Mouse (Mus musculus) embryonic facial prominence, embryonic 11.5 days (tissue): ENCODE measurements around the gene Ncoa1. TPM values are rescaled to one million over a fixed set of nuclear protein-coding genes. Genes with fewer than 3 reads are reported as not detected.
"Not testable (repeated sequence)": the region's sequence is repeated elsewhere in the genome, so short reads cannot be mapped to it uniquely, and the experiment has no call there.

Experiments used
- ATAC-seq: fragments of 200-750 bp; cut with Nextera tagmentation; replicated peaks from 2 replicates; pipeline ENCODE4 v1.8.0; 2017; ENCODE audit warnings: low read depth; ENCODE audit not compliant: insufficient number of reproducible peaks, low FRiP score, low TSS enrichment
- DNase-seq: peaks from one replicate; pipeline ENCODE4 v3.0.0-alpha.2; 2015; ENCODE audit warnings: low spot score
- H3K27ac ChIP-seq: fragments of 300-500 bp; sonication (generic); replicated peaks from 2 replicates; pipeline ENCODE4 v1.5.1; 2014; ENCODE audit warnings: mild to moderate bottlenecking, low read depth, low read length, control low read depth
- H3K27me3 ChIP-seq: fragments of 300-500 bp; sonication (generic); 2 replicates; pipeline ENCODE4 v1.6.1; 2014; ENCODE audit warnings: mild to moderate bottlenecking, low read length, moderate library complexity, mixed read lengths; ENCODE audit not compliant: control insufficient read depth, insufficient read depth
- H3K36me3 ChIP-seq: fragments of 300-500 bp; sonication (generic); replicated peaks from 2 replicates; pipeline ENCODE4 v1.6.1; 2014; ENCODE audit warnings: low read depth, mild to moderate bottlenecking, low read length, moderate library complexity, mixed read lengths; ENCODE audit not compliant: control insufficient read depth, insufficient read depth
- H3K4me1 ChIP-seq: fragments of 300-500 bp; sonication (generic); 2 replicates; pipeline ENCODE4 v1.6.1; 2014; ENCODE audit warnings: low read length, mixed read lengths; ENCODE audit not compliant: control insufficient read depth, insufficient read depth
- H3K4me2 ChIP-seq: fragments of 300-500 bp; sonication (generic); 2 replicates; pipeline ENCODE4 v1.6.1; 2014; ENCODE audit warnings: low read depth, mild to moderate bottlenecking, control low read depth, low read length, moderate library complexity
- H3K4me3 ChIP-seq: fragments of 300-500 bp; sonication (generic); 2 replicates; pipeline ENCODE4 v1.5.1; 2014; ENCODE audit warnings: low read depth, low read length, control low read depth
- H3K9ac ChIP-seq: fragments of 300-500 bp; sonication (generic); replicated peaks from 2 replicates; pipeline ENCODE4 v1.6.1; 2014; ENCODE audit warnings: mild to moderate bottlenecking, control low read depth, low read length
- H3K9me3 ChIP-seq: fragments of 300-500 bp; sonication (generic); replicated peaks from 2 replicates; pipeline ENCODE4 v1.6.1; 2016; ENCODE audit warnings: mild to moderate bottlenecking, low read length, inconsistent platforms, mixed read lengths; ENCODE audit not compliant: control insufficient read depth
- WGBS: fragments of 180-500 bp; shearing (Covaris S2); extraction: QIAGEN DNeasy Blood & Tissue Kit; methylation state at CpG from one replicate; pipeline ENCODE4 v1.1.7; 2014; 5-methylcytosine and 5-hydroxymethylcytosine counted together
- polyA plus RNA-seq: library from polyadenylated mRNA; unstranded; fragments of >200 nt; fragmentation: Nextera tagmentation; extraction: Ambion mirVana; gene quantifications from 2 replicates; pipeline ENCODE4 v1.2.1, GENCODE M21; 2014

Gene Ncoa1
- polyA plus RNA-seq, 1 experiment from 2014 or later = 7.8 TPM

- WGBS = 87% methylated on average over 2 of the region's 2 CpGs
These were observed 13.3 kb downstream of the Ncoa1 start for GRCm38 (mm10) chr12:4463701-4464100.

GRCm38 (mm10) chr12:4462420-4462819, 14.6 kb downstream of the Ncoa1 start:
- Histone ChIP-seq H3K36me3 (no peaks in the 10 kb centered on the region), H3K9me3 (no peaks in the 10 kb centered on the region), H3K27me3 (no peaks in the 10 kb centered on the region), H3K4me2 (no peak overlapping the region), H3K27ac (no peak overlapping the region), H3K4me1 (no peaks in the 10 kb centered on the region), H3K4me3 (no peak overlapping the region), H3K9ac (no peak overlapping the region)
- no peak for DNase-seq
- no peak for ATAC-seq
- WGBS = 81% methylated on average over 1 of the region's 1 CpGs

More at GRCm38 (mm10) chr12:4463701-4464100, 13.3 kb downstream of the Ncoa1 start:
- Histone ChIP-seq H3K9ac (no peak overlapping the region), H3K4me2 (no peak overlapping the region), H3K36me3 (no peaks in the 10 kb centered on the region), H3K27me3 (no peaks in the 10 kb centered on the region), H3K4me3 (no peak overlapping the region), H3K4me1 (no peaks in the 10 kb centered on the region), H3K27ac (no peak overlapping the region), H3K9me3 (no peaks in the 10 kb centered on the region)
- no peak for ATAC-seq
- no peak for DNase-seq

- Histone ChIP-seq H3K4me2 (no peak overlapping the region), H3K27ac (no peak overlapping the region), H3K4me3 (no peak overlapping the region), H3K4me1 (no peaks in the 10 kb centered on the region), H3K27me3 (no peaks in the 10 kb centered on the region), H3K9me3 (no peaks in the 10 kb centered on the region), H3K36me3 (no peaks in the 10 kb centered on the region), H3K9ac (no peak overlapping the region)
- WGBS = 84% methylated on average over 2 of the region's 2 CpGs
- DNase-seq (no peak), ATAC-seq (no peak)
These were observed 16.0 kb downstream of the Ncoa1 start for GRCm38 (mm10) chr12:4460990-4461389.

- Histone ChIP-seq H3K27me3 (no peaks in the 10 kb centered on the region), H3K27ac (no peak overlapping the region), H3K4me2 (no peak overlapping the region), H3K4me1 (no peaks in the 10 kb centered on the region), H3K9me3 (no peaks in the 10 kb centered on the region), H3K36me3 (no peaks in the 10 kb centered on the region), H3K9ac (no peak overlapping the region), H3K4me3 (no peak overlapping the region)
- DNase-seq (no peak), ATAC-seq (no peak)
- WGBS = 85% methylated on average over 10 of the region's 10 CpGs
These were observed 21.9 kb downstream of the Ncoa1 start for GRCm38 (mm10) chr12:4454956-4455565.

GRCm38 (mm10) chr12:4454248-4454647, 22.7 kb downstream of the Ncoa1 start:
- Histone ChIP-seq H3K4me1 (no peaks in the 10 kb centered on the region), H3K36me3 (no peaks in the 10 kb centered on the region), H3K9ac (no peak overlapping the region), H3K4me2 (no peak overlapping the region), H3K27ac (no peak overlapping the region), H3K27me3 (no peaks in the 10 kb centered on the region), H3K4me3 (no peak overlapping the region), H3K9me3 (no peaks in the 10 kb centered on the region)
- ATAC-seq (no peak), DNase-seq (no peak)
- WGBS = 74% methylated on average over 4 of the region's 4 CpGs

- Histone ChIP-seq H3K9me3 (no peaks in the 10 kb centered on the region), H3K4me1 (no peaks in the 10 kb centered on the region), H3K9ac (no peak overlapping the region), H3K4me3 (no peak overlapping the region), H3K4me2 (no peak overlapping the region), H3K27ac (no peak overlapping the region), H3K27me3 (no peaks in the 10 kb centered on the region), H3K36me3 (no peaks in the 10 kb centered on the region)
- no peak for DNase-seq
- no peak for ATAC-seq
These were observed 24.7 kb downstream of the Ncoa1 start for GRCm38 (mm10) chr12:4452233-4452632.

- not testable (repeated sequence) for H3K4me3 ChIP-seq, H3K9me3 ChIP-seq, H3K27me3 ChIP-seq, ATAC-seq, H3K27ac ChIP-seq, H3K36me3 ChIP-seq, DNase-seq, H3K4me2 ChIP-seq, H3K9ac ChIP-seq, H3K4me1 ChIP-seq
These were observed 26.5 kb downstream of the Ncoa1 start for GRCm38 (mm10) chr12:4450485-4450884.

- ATAC-seq (no peak), DNase-seq (no peak)
- H3K4me1 ChIP-seq = no peaks in the 10 kb centered on the region
- no peak overlapping the region for H3K9ac ChIP-seq
- H3K4me3 ChIP-seq = no peak overlapping the region
- H3K9me3 ChIP-seq = no peaks in the 10 kb centered on the region
- H3K27me3 ChIP-seq = no peaks in the 10 kb centered on the region
- WGBS = 73% methylated on average over 4 of the region's 4 CpGs
- no peak overlapping the region for H3K27ac ChIP-seq
- H3K36me3 ChIP-seq = no peaks in the 10 kb centered on the region
- no peak overlapping the region for H3K4me2 ChIP-seq
These were observed 28.8 kb downstream of the Ncoa1 start for GRCm38 (mm10) chr12:4448076-4448589.
